Mouse (Mus musculus) small intestine, adult 2 months (tissue): ENCODE data around the gene Fam167b.

Experiments
- CTCF ChIP-seq: fragments of 200-500 bp; IDR thresholded peaks from 2 replicates; pipeline ENCODE4 v1.5.1; 2012; ENCODE audit warnings: low read depth, mild to moderate bottlenecking, control low read depth, inconsistent platforms, low read length, moderate library complexity, mixed read lengths; ENCODE audit not compliant: insufficient replicate concordance, insufficient read length; ENCODE audit errors: extremely low read depth
- POLR2A ChIP-seq: fragments of 200-500 bp; IDR thresholded peaks from 2 replicates; pipeline ENCODE4 v1.6.1; 2012; ENCODE audit warnings: low read depth, mild to moderate bottlenecking, control low read depth, inconsistent platforms, low read length, moderate library complexity

GRCm38 (mm10) chr4:129550295-129550694, 28.1 kb downstream of the Fam167b start:
- no peak for TF ChIP-seq CTCF
- TF ChIP-seq POLR2A: no peak
